Mouse (Mus musculus): ENCODE measurements around the gene Nek8.

- TF ChIP-seq CTCF (IDR thresholded peaks at IDR 0.05; ENCODE audit: low read depth) = no peak
- TF ChIP-seq EP300 (IDR thresholded peaks at IDR 0.05; ENCODE audit: low read depth) = peak; percentile 49; the same call in 1 of the 2 replicates
Observed at GRCm38 (mm10) chr11:78122815-78123214, 53.7 kb downstream of the Nek8 start.

All from liver, embryonic 14.5 days (tissue).